Mouse (Mus musculus) Patski (cell line): Measurements from ENCODE around the gene Nub1. TPM values are rescaled to one million over a fixed set of nuclear protein-coding genes. Genes with fewer than 3 reads are reported as not detected.
A peak's percentile ranks its signal among the peaks of the same experiment; 100 is the strongest.

Source experiments
- ATAC-seq: fragments of 100-300 bp; one replicate; pipeline ENCODE4 v1.8.0; 2021
- CTCF ChIA-PET: fragments of 350-600 bp; sonication (Branson Sonifier 250); formaldehyde crosslinking; loops from one replicate; lab custom pipeline; 2022; ENCODE audit warnings: inconsistent platforms; lab: Charles Lee
- POLR2A ChIA-PET: fragments of 350-600 bp; sonication (Branson Sonifier 250); formaldehyde crosslinking; loops from one replicate; lab custom pipeline; 2022; ENCODE audit warnings: antibody characterized with exemption, inconsistent platforms; lab: Charles Lee
- DNase-seq: peaks from one replicate; pipeline ENCODE4 v3.0.0-alpha.2; 2011; ENCODE audit warnings: low read depth, low spot score
- H3K27me3 ChIP-seq: fragments of 371-371 bp; one replicate; pipeline ENCODE4 v1.5.1; 2021
- CTCF ChIP-seq: fragments of 100-300 bp; IDR thresholded peaks from one replicate; pipeline ENCODE4 v1.5.1; 2021
- in situ Hi-C: fragments of 300-500 bp; cut with MboI; formaldehyde crosslinking; loops from 3 replicates; pipeline ENCODE4 v1.11.1; 2018; ENCODE audit warnings: low pct_unique_long_range_greater_than_20kb, mixed read lengths
- polyA plus RNA-seq: library from polyadenylated mRNA; unstranded; gene quantifications from one replicate; pipeline ENCODE4 v1.2.3, GENCODE M21; 2021

Gene Nub1
- polyA plus RNA-seq = 85.2 TPM

DNA sequence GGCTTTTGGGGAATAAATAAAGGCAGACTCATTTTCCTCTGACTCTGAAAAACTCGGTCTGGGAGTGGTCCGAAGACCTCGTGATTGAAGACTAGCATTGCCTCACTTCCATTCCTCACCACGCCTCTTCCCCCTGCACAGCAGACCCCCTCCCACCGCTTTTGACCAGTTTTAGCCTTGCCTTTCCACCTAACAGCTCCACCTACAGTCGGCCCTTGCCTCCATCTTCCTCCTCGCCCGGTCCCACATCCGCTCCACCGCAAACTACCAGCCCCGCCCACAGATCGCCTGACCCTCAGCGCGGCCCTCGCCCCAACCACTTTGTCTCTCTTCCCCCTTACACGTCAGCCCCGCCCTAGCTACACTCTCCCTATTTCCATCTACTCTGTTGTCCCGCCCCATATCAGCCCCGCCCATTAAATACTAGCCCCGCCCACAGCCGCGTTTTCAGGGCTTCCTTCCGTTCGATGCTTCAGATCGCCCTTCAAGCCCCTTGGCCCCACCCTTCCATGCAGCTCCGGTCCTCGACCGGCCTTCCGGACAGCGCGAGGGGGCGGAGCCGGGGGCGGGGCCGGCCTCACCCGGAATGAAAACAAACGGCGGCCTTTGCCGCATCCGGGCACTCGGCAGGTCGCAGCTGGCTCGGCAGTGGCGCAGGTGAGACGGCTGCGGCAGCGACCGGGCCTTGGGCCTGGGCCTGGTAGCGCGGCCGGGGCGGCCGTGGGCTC, at the start of gene Nub1:
Nub1 (plus strand) TSS at position 167 of the 728 bp plus-strand sequence.
- peak; percentile 99 for DNase-seq
- POLR2A ChIA-PET = interaction anchor here (0.6 to 0.9 kb wide), 4 partner anchors 9 to 322 kb away, joined by 3 to 4 read pairs (median 3); no protein-coding TSS in a partner anchor
- H3K27me3 ChIP-seq = no peaks in the 10 kb centered on the region
- CTCF ChIA-PET = interaction anchor here (0.6 to 1.6 kb wide), 3 partner anchors 64 to 298 kb away, joined by 3 to 4 read pairs (median 3); no protein-coding TSS in a partner anchor
- in situ Hi-C loops = no loop called here
- TF ChIP-seq CTCF = peak; percentile 55
- ATAC-seq = peak; percentile 91

GRCm38 (mm10) chr5:24636987-24637386, 48.3 kb upstream of the Nub1 start:
- DNase-seq (no peak), ATAC-seq (no peak)
- no peak for TF ChIP-seq CTCF
- POLR2A ChIA-PET = interaction anchor here (0.6 to 0.7 kb wide), 2 partner anchors 30 to 68 kb away, joined by 3 read pairs; no protein-coding TSS in a partner anchor
- CTCF ChIA-PET = interaction anchor here (1.0 to 3.8 kb wide), 5 partner anchors 9 to 39 kb away, joined by 3 to 19 read pairs (median 4); no protein-coding TSS in a partner anchor
- in situ Hi-C loops = no loop called here
- H3K27me3 ChIP-seq = no peaks in the 10 kb centered on the region

DNA sequence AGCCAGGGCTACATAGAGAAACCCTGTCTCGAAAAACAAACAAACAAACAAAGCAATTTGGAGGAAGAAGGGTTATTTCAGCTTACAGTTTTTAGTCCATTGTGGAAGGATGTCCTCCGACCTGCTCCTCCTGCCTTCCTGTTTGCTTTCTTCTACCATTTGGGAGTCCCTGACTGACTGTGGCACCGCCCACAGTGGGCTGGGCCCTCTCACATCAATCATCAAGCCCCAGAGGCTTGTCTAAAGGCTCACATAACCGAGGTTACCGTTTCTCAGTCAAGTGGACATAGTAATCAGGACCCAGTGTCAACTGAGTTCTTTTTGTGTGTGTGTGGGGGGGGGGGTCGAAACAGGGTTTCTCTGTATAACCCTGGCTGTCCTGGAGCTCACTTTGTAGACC, 47.2 kb upstream of the Nub1 start:
- no peak for TF ChIP-seq CTCF
- no peaks in the 10 kb centered on the region for H3K27me3 ChIP-seq
- no peak for ATAC-seq
- DNase-seq = no peak
- in situ Hi-C loops = no loop called here
- ChIA-PET POLR2A (no interaction called here), CTCF (interaction anchor here (1.0 to 3.8 kb wide), 2 partner anchors 15 to 41 kb away, joined by 3 to 19 read pairs; no protein-coding TSS in a partner anchor)

DNA sequence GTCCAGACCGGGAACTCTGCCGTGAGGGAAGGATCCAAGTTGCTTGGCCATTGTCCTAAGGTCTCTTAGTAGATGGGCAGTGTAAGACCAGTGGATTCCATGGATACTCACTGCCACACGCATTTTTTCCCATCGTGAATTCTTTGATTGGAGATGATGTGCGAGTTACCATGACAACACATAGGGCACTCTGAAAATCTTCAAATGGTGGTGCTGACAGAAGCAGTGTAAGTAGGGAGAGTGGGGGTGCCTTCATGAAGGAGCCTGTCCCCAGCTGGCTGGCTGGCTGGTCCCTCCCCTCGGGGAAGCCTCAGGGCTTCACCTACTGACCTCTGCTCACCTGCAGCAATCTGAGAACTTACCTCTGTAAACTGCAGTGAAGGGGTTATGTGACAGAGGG, 46.3 kb upstream of the Nub1 start:
- POLR2A ChIA-PET = no interaction called here
- ATAC-seq = no peak
- no peak for TF ChIP-seq CTCF
- H3K27me3 ChIP-seq = no peaks in the 10 kb centered on the region
- CTCF ChIA-PET = interaction anchor here (3.8 kb wide), 1 partner anchor 42 kb away, joined by 19 read pairs; no protein-coding TSS in a partner anchor
- in situ Hi-C loops = no loop called here
- DNase-seq = no peak

- ChIA-PET POLR2A (no interaction called here), CTCF (no interaction called here)
- no peak for TF ChIP-seq CTCF
- H3K27me3 ChIP-seq = peaks cover 5% of the 10 kb centered on the region
- DNase-seq (no peak), ATAC-seq (no peak)
- in situ Hi-C loops = loop anchor here (5.0 kb wide), 1 partner anchor 48 kb away; no protein-coding TSS in a partner anchor
These were observed 39.9 kb upstream of the Nub1 start for GRCm38 (mm10) chr5:24645454-24645853.

- ATAC-seq (no peak), DNase-seq (no peak)
- ChIA-PET POLR2A (interaction anchor here (0.9 kb wide), 1 partner anchor 9 kb away, joined by 3 read pairs; no protein-coding TSS in a partner anchor), CTCF (interaction anchor here (1.2 kb wide), 1 partner anchor 44 kb away, joined by 3 read pairs; no protein-coding TSS in a partner anchor)
- in situ Hi-C loops = loop anchor here (5.0 kb wide), 1 partner anchor 52 kb away; no protein-coding TSS in a partner anchor
- no peak for TF ChIP-seq CTCF
- peaks cover 5% of the 10 kb centered on the region for H3K27me3 ChIP-seq
These were observed 36.1 kb upstream of the Nub1 start for GRCm38 (mm10) chr5:24649231-24649630.

DNA sequence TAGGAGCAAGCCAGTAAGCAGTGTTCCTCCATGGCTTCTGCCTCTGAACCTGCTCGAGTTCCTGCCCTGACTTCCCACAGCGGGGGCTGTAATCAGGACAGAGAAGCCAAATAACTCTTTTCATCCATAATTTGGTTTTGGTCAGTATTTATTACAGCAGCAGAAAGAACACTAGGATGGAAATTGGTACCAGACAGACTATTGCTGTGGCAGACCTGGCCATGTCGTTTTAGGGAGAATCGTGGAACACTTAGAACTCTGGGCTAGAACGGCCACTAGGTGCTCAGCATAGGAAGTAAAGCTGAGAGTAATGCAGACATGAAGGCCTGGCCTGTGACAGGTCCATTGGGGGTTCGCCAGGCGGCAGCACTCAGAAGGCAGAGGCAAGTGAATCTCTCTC, 35.6 kb upstream of the Nub1 start:
- in situ Hi-C loops = loop anchor here (5.0 to 10.0 kb wide), 2 partner anchors 52 to 135 kb away; no protein-coding TSS in a partner anchor
- CTCF ChIA-PET = interaction anchor here (1.9 kb wide), 1 partner anchor 52 kb away, joined by 6 read pairs; no protein-coding TSS in a partner anchor
- DNase-seq = no peak
- POLR2A ChIA-PET = interaction anchor here (0.9 kb wide), 1 partner anchor 9 kb away, joined by 3 read pairs; no protein-coding TSS in a partner anchor
- H3K27me3 ChIP-seq = peaks cover 5% of the 10 kb centered on the region
- ATAC-seq = no peak
- no peak for TF ChIP-seq CTCF

DNA sequence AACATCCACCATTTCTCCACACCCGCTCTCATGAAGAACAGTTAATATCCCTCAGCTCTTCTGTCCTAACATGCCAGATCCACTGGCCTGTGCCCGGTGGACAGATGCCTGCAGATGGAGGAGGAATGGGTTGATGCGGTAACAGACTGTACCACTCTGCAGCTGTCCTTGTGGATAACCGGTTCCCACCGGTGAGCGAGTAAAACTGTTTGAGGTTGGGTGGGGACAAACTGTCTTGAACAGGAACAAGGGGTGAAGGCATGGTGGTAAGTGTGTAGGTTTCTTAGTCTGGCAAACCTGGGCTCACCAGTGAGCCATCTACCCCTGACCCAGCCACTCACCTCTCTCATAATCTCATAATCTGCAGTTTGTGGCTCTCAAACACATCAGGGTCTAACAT, 34.0 kb upstream of the Nub1 start:
- in situ Hi-C loops = loop anchor here (10.0 kb wide), 1 partner anchor 137 kb away; no protein-coding TSS in a partner anchor
- POLR2A ChIA-PET = no interaction called here
- CTCF ChIA-PET = interaction anchor here (1.0 to 1.9 kb wide), 2 partner anchors 53 to 141 kb away, joined by 3 to 6 read pairs; no protein-coding TSS in a partner anchor
- DNase-seq (no peak), ATAC-seq (no peak)
- no peak for TF ChIP-seq CTCF
- peaks cover 5% of the 10 kb centered on the region for H3K27me3 ChIP-seq

GRCm38 (mm10) chr5:24651768-24652752, 33.3 kb upstream of the Nub1 start:
- ATAC-seq (peak; percentile 60), DNase-seq (peak; percentile 24)
- H3K27me3 ChIP-seq = peaks cover 5% of the 10 kb centered on the region
- in situ Hi-C loops = loop anchor here (10.0 kb wide), 1 partner anchor 137 kb away; no protein-coding TSS in a partner anchor
- ChIA-PET CTCF (interaction anchor here (0.8 to 1.9 kb wide), 4 partner anchors 12 to 54 kb away, joined by 3 to 6 read pairs (median 3); no protein-coding TSS in a partner anchor), POLR2A (interaction anchor here (1.0 kb wide), 1 partner anchor 61 kb away, joined by 4 read pairs; no protein-coding TSS in a partner anchor)
- peak; percentile 100 for TF ChIP-seq CTCF
